Mouse (Mus musculus) limb, embryonic 14.5 days (tissue): ENCODE data around the gene Sap25. TPM values are rescaled to one million over a fixed set of nuclear protein-coding genes. Genes with fewer than 3 reads are reported as not detected.
"Not testable (repeated sequence)": the region's sequence is repeated elsewhere in the genome, so short reads cannot be mapped to it uniquely, and the experiment has no call there.

Experiments
- ATAC-seq: fragments of 200-750 bp; cut with Nextera tagmentation; 2 replicates; pipeline ENCODE4 v1.8.0; 2017; ENCODE audit warnings: low read depth, moderate number of reproducible peaks, moderate TSS enrichment; ENCODE audit not compliant: low FRiP score
- DNase-seq: peaks from one replicate; pipeline ENCODE4 v3.0.0-alpha.2; 2015; ENCODE audit warnings: low spot score
- H3K27ac ChIP-seq: fragments of 300-500 bp; sonication (generic); replicated peaks from 2 replicates; pipeline ENCODE4 v1.5.1; 2014; ENCODE audit warnings: low read depth, mild to moderate bottlenecking, low read length, moderate library complexity, mixed read lengths
- H3K27me3 ChIP-seq: fragments of 300-500 bp; sonication (generic); 2 replicates; pipeline ENCODE4 v1.6.1; 2014; ENCODE audit warnings: low read length, mixed read lengths; ENCODE audit not compliant: control insufficient read depth, insufficient read depth
- H3K36me3 ChIP-seq: fragments of 300-500 bp; sonication (generic); 2 replicates; pipeline ENCODE4 v1.6.1; 2014; ENCODE audit warnings: mild to moderate bottlenecking, low read length, moderate library complexity, mixed read lengths; ENCODE audit not compliant: control insufficient read depth, insufficient read depth
- H3K4me1 ChIP-seq: fragments of 300-500 bp; sonication (generic); 2 replicates; pipeline ENCODE4 v1.6.1; 2014; ENCODE audit warnings: antibody characterized with exemption, low read length, mixed read lengths; ENCODE audit not compliant: control insufficient read depth, insufficient read depth
- H3K4me2 ChIP-seq: fragments of 300-500 bp; sonication (generic); replicated peaks from 2 replicates; pipeline ENCODE4 v1.6.1; 2014; ENCODE audit warnings: low read depth, mild to moderate bottlenecking, low read length, moderate library complexity; ENCODE audit not compliant: severe bottlenecking
- H3K4me3 ChIP-seq: fragments of 300-500 bp; sonication (generic); replicated peaks from 2 replicates; pipeline ENCODE4 v1.5.1; 2014; ENCODE audit warnings: low read length
- H3K9ac ChIP-seq: fragments of 300-500 bp; sonication (generic); 2 replicates; pipeline ENCODE4 v1.6.1; 2014; ENCODE audit warnings: mild to moderate bottlenecking, low read depth, low read length, moderate library complexity; ENCODE audit not compliant: severe bottlenecking
- H3K9me3 ChIP-seq: fragments of 300-500 bp; sonication (generic); 2 replicates; pipeline ENCODE4 v1.6.1; 2016; ENCODE audit warnings: low read length; ENCODE audit not compliant: control insufficient read depth
- POLR2A ChIP-seq: fragments of 200-500 bp; IDR thresholded peaks from 2 replicates; pipeline ENCODE4 v1.8.0; 2012; ENCODE audit warnings: inconsistent platforms, mild to moderate bottlenecking, moderate library complexity, borderline replicate concordance; ENCODE audit not compliant: insufficient read depth, insufficient read length; ENCODE audit errors: extremely low read depth
- WGBS: fragments of 180-500 bp; shearing (Covaris S2); extraction: QIAGEN DNeasy Blood & Tissue Kit; methylation state at CpG from one replicate; pipeline ENCODE4 v1.1.7; 2014; 5-methylcytosine and 5-hydroxymethylcytosine counted together
- polyA plus RNA-seq, 2 experiments: library from polyadenylated mRNA; depleted of rRNA in 1 of 2; stranded (reverse) in 1 of 2; unstranded in 1 of 2; fragments of >200 nt; fragmentation: Nextera tagmentation in 1 of 2; extraction: Ambion mirVana in 1 of 2; gene quantifications; 2 replicates each; pipeline versions ENCODE4 v1.2.1 to v1.2.3; 2012 to 2014

The Sap25 gene
- polyA plus RNA-seq, 2 experiments, result 5.2 to 37.1 TPM

DNA sequence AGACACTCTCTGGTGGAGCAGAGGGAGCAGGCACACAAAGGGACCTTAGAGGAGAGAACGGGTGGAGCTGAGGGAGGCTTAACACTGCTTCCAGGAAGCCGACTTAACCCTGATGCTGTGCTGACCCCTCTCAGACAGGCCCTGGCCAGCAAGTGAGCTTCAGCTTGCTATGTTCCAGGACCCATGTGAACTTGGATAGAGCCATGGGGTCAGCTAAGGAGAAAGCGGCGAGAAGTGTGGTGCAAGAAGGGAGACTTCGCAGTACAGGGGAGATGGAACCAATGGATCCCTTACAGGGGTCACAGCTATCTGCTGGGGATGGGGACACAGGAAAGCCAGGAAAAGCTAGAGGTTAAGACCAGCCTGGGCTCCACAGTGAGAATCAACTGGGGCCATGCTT is 28.1 kb upstream of the Sap25 start:
- no peak overlapping the region for H3K4me3 ChIP-seq
- H3K9me3 ChIP-seq, result no peaks in the 10 kb centered on the region
- H3K27me3 ChIP-seq, result no peaks in the 10 kb centered on the region
- no peak overlapping the region for H3K9ac ChIP-seq
- peaks cover 50% of the 10 kb centered on the region for H3K4me1 ChIP-seq
- H3K36me3 ChIP-seq, result no peaks in the 10 kb centered on the region
- ATAC-seq (no peak), DNase-seq (no peak)
- TF ChIP-seq POLR2A, result no peak
- H3K4me2 ChIP-seq, result no peak overlapping the region
- 69% methylated on average over 5 of the region's 5 CpGs for WGBS
- H3K27ac ChIP-seq, result no peak overlapping the region

DNA sequence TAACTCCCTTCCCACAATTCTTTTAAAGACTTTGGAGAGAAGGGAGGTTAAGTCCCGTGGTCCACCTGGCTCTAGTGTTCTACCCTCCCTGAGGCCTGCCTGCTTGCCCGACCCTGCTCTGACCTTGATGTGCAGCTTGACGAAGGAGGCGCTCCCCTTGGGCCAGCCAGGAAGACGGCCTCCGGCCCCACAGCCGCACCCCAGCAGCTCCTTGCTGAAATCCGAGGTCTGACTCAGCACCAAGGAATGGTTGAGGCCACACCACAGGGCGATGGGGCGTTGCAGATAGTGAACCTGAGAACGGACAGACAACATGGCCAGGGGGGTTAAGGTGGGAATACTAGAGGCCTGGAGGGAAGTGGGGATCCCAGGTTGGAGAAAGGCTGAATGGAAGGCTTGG is 27.6 kb upstream of the Sap25 start, which contains the start of gene Pcolce:
TSS of gene Pcolce (minus strand) at position 235 of the 400 bp plus-strand sequence.
- DNase-seq, result no peak

DNA sequence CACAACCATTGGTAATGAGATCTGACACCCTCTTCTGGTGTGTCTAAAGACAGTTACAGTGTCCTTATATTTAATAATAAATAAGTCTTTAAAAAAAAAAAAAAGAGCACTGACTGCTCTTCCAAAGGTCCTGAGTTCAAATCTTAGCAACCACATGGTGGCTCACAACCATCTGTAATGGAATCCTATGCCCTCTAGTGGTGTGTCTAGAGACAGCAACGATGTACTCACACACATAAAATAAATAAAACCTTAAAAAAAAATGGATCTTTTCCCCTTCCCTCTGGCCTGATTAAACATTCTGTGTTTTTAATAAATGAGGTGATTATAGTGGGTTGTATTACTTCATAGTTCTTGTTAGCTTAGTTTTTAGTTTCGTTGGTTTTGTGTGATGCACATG is 26.2 kb upstream of the Sap25 start:
- not testable (repeated sequence) for H3K4me2 ChIP-seq, H3K27me3 ChIP-seq, H3K27ac ChIP-seq, H3K9ac ChIP-seq, H3K36me3 ChIP-seq, H3K4me3 ChIP-seq, ATAC-seq, H3K9me3 ChIP-seq, DNase-seq
- WGBS, result 88% methylated on average over 2 of the region's 2 CpGs
- peaks cover 31% of the 10 kb centered on the region for H3K4me1 ChIP-seq

More for the DNA sequence above, 27.6 kb upstream of the Sap25 start, which contains the start of gene Pcolce:
- H3K9me3 ChIP-seq, result no peaks in the 10 kb centered on the region
- no peak for ATAC-seq
- H3K27ac ChIP-seq, result no peak within 1 kb of the TSS
- H3K4me1 ChIP-seq, result peaks cover 45% of the 10 kb centered on the region
- H3K27me3 ChIP-seq, result no peaks in the 10 kb centered on the region
- no peak within 1 kb of the TSS for H3K9ac ChIP-seq
- no peak within 1 kb of the TSS for H3K4me3 ChIP-seq
- 53% methylated on average over 11 of the region's 11 CpGs for WGBS
- H3K36me3 ChIP-seq, result no peaks in the 10 kb centered on the region
- no peak within 1 kb of the TSS for H3K4me2 ChIP-seq
- no peak for TF ChIP-seq POLR2A

DNA sequence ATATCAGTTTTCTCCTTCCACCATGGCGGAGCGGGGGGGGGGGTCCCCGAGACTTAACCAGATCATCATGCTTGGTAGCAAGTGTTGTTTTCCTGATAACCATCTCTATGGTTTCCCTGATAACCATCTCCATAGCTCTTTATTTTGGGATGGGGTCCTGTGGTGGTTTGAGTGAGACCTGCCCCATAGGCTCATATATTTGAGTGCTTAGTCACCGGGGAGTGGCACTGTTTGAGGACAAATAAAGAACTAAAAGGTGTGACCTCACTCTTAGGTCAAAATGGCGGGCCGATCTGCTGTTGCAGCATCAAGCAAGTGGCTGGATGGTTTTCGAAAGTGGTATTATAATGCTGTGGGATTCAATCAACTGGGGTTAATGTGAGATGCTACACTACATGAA is 25.8 kb upstream of the Sap25 start:
- Histone ChIP-seq H3K4me3 (no peak overlapping the region), H3K27ac (no peak overlapping the region), H3K4me2 (no peak overlapping the region), H3K36me3 (no peaks in the 10 kb centered on the region), H3K9me3 (no peaks in the 10 kb centered on the region), H3K27me3 (no peaks in the 10 kb centered on the region), H3K4me1 (peaks cover 27% of the 10 kb centered on the region), H3K9ac (no peak overlapping the region)
- 94% methylated on average over 7 of the region's 7 CpGs for WGBS
- ATAC-seq (no peak), DNase-seq (no peak)
- no peak for TF ChIP-seq POLR2A

DNA sequence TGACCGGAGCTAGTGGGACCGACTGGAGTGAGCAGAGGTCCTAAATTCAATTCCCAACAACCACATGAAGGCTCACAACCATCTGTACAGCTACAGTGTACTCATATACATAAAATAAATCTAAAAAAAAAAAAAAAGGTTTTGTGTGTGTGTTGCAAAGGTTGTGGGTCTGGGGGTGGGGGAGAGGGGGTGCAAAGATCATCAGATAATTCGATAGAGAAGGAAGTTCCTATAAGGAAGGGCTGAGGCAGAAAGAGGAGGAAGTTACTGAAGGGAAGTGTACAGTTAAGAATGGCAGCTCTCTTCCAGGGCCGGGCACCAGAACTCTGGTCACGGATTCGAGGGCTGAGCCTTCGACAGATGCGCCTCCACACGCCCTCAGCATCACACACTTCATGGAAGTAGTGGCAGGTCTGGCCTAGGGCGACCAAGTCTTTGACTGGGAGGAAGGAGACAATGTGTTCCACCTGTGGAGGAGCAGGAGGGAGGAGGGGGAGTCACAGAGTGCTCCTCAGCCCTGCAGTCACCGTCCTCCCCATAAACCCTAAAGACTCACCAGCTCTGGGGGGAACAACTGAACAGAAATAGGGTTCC is 17.1 kb upstream of the Sap25 start:
- Histone ChIP-seq H3K4me1 (peaks cover 4% of the 10 kb centered on the region; the same call in 1 of the 2 replicates), H3K4me3 (no peak overlapping the region), H3K27me3 (no peaks in the 10 kb centered on the region), H3K36me3 (no peaks in the 10 kb centered on the region), H3K27ac (no peak overlapping the region), H3K9me3 (no peaks in the 10 kb centered on the region), H3K9ac (no peak overlapping the region), H3K4me2 (no peak overlapping the region)
- TF ChIP-seq POLR2A, result no peak
- WGBS, result 85% methylated on average over 11 of the region's 11 CpGs
- DNase-seq (no peak), ATAC-seq (no peak)

DNA sequence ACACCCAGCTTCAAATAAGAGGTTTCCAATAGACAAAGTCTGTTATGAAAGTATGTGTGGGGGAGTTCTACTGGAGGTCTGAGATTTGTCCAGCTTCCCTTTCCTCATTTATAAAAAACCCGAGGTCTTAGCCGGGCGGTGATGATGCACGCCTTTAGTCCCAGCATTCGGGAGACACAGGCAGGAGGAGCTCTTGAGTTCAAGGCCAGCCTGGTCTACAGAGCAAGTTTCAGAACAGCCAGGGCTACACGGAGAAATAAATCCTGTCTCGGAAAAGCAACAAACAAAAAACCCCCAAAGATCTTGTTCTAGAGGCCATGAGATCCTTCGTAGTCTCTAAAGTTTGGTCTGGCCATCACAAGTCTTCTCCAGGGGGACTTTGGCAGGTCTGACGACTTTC is 13.1 kb upstream of the Sap25 start:
- under 1% methylated on average over 9 of the region's 9 CpGs for WGBS
- H3K27ac ChIP-seq, result peak overlapping the region; percentile 86
- H3K27me3 ChIP-seq, result no peaks in the 10 kb centered on the region
- TF ChIP-seq POLR2A, result no peak
- peak overlapping the region; percentile 77 for H3K4me2 ChIP-seq
- peak overlapping the region; percentile 56 for H3K9ac ChIP-seq
- H3K9me3 ChIP-seq, result no peaks in the 10 kb centered on the region
- H3K4me1 ChIP-seq, result peaks cover 16% of the 10 kb centered on the region
- DNase-seq (no peak), ATAC-seq (no peak)
- H3K4me3 ChIP-seq, result peak overlapping the region; percentile 98
- H3K36me3 ChIP-seq, result peaks cover 8% of the 10 kb centered on the region
